Comparison of ENCODE assay signal across 8 mouse cellular contexts in the genomic region with DNA sequence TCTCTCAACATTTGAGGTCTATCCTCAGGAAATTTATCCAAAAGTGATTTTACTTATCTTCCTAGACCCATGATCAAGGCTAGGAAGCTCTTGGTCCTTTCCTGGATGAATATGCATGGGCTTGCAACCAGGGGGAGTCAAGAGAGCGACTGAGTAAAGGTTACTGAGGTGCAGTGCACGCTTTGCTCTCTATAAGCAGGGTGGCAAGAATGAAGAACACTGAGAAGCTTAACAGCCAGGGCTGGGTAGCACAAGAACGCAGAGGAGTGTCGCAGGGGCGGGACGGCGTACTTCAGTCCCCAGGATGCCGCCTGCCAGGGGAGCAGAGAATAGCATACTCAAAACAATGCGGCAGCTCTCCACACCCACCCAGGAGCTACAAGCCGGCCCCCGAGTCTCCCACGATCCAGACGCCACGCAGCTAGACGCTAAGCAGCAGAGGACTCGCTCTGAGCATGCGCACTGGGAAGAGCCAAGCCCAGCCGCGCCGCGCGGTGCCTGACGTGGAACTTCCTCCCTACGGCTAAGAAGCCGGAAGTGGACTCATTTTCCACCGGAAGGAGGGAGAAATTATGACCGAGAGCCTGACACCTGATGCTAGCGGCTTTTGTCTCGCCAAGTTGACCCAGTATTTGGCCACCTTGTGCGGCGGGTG. TPM values are rescaled to one million over a fixed set of nuclear protein-coding genes. Genes with fewer than 3 reads are reported as not detected.
A peak's percentile ranks its signal among the peaks of the same experiment; 100 is the strongest.
DNase-seq lines count a peak whose midpoint lies in the region; ATAC-seq and TF ChIP-seq lines count a peak whose summit lies in the region.

No protein-coding gene starts in this region.

- peak; percentile 41 for TF ChIP-seq CTCF in heart, postnatal 0 days (IDR thresholded peaks at IDR 0.05; ENCODE audit: low read depth)
- no peak for TF ChIP-seq CTCF in testis, adult 2 months (IDR thresholded peaks at IDR 0.05; ENCODE audit: control insufficient read depth, insufficient read depth, insufficient replicate concordance, low read depth, low read length)

- under 1% methylated on average over 31 of the region's 31 CpGs for WGBS in forebrain, embryonic 11.5 days
- under 1% methylated on average over 31 of the region's 31 CpGs for WGBS in heart, postnatal 0 days
- under 1% methylated on average over 31 of the region's 31 CpGs for WGBS in liver, embryonic 16.5 days (ENCODE audit: insufficient replicate concordance)
- under 1% methylated on average over 31 of the region's 31 CpGs for WGBS in neural tube, embryonic 13.5 days

- H3K4me2 ChIP-seq in forebrain, embryonic 11.5 days (ENCODE audit: low read depth, low read length, severe bottlenecking): peak overlapping the region; percentile 90
- H3K4me2 ChIP-seq in heart, postnatal 0 days (ENCODE audit: low read depth, low read length): peak overlapping the region; percentile 71
- peak overlapping the region; percentile 93 for H3K4me2 ChIP-seq in liver, embryonic 16.5 days (ENCODE audit: low read depth, low read length)
- H3K4me2 ChIP-seq in neural tube, embryonic 13.5 days: peak overlapping the region; percentile 87

- ATAC-seq in forebrain, embryonic 11.5 days (replicated peaks; ENCODE audit: low FRiP score): peak; percentile 97
- peak; percentile 95 for ATAC-seq in heart, postnatal 0 days (ENCODE audit: insufficient read depth, low read depth)
- ATAC-seq in liver, embryonic 16.5 days (ENCODE audit: low read depth): peak; percentile 95
- ATAC-seq in neural tube, embryonic 13.5 days (ENCODE audit: low read depth): peak; percentile 98

- H3K4me3 ChIP-seq in forebrain, embryonic 11.5 days (ENCODE audit: low read depth, low read length): peak overlapping the region; percentile 68
- peak overlapping the region; percentile 67 for H3K4me3 ChIP-seq in heart, postnatal 0 days (ENCODE audit: low read depth, low read length)
- peak overlapping the region; percentile 76 for H3K4me3 ChIP-seq in liver, embryonic 16.5 days (ENCODE audit: low read depth, low read length)
- H3K4me3 ChIP-seq in neural tube, embryonic 13.5 days: peak overlapping the region; percentile 70
- peak overlapping the region; percentile 95 for H3K4me3 ChIP-seq in testis, adult 2 months (ENCODE audit: control insufficient read depth, low read depth, low read length)

- no peaks in the 10 kb centered on the region; the same call in 1 of the 2 replicates for H3K36me3 ChIP-seq in forebrain, embryonic 11.5 days (ENCODE audit: control insufficient read depth, insufficient read depth, low read length)
- peaks cover 9% of the 10 kb centered on the region; the same call in 1 of the 2 replicates for H3K36me3 ChIP-seq in heart, postnatal 0 days (replicated peaks; ENCODE audit: control insufficient read depth, insufficient read depth, low read length)
- peaks cover 3% of the 10 kb centered on the region; the same call in 1 of the 2 replicates for H3K36me3 ChIP-seq in liver, embryonic 16.5 days (ENCODE audit: control insufficient read depth, insufficient read depth)
- peaks cover 27% of the 10 kb centered on the region for H3K36me3 ChIP-seq in neural tube, embryonic 13.5 days
- no peaks in the 10 kb centered on the region for H3K36me3 ChIP-seq in testis, adult 2 months (ENCODE audit: control insufficient read depth, insufficient read depth, low read length)

- TF ChIP-seq EP300 in heart, postnatal 0 days (IDR thresholded peaks at IDR 0.05; ENCODE audit: low read depth): no peak

- H3K9ac ChIP-seq in forebrain, embryonic 11.5 days (ENCODE audit: low read length): peak overlapping the region; percentile 86
- H3K9ac ChIP-seq in heart, postnatal 0 days (replicated peaks; ENCODE audit: low read depth, low read length): peak overlapping the region; percentile 57
- peak overlapping the region; percentile 83 for H3K9ac ChIP-seq in liver, embryonic 16.5 days (ENCODE audit: low read depth, low read length)
- H3K9ac ChIP-seq in neural tube, embryonic 13.5 days: peak overlapping the region; percentile 77

- DNase-seq in CD8-positive naive resting alpha-beta T cell, adult 2 months (ENCODE audit: low read depth in 2 of 2, low spot score in 2 of 2): peak; percentile 81 to 83
- DNase-seq in c-Kit-positive CD71-negative TER-119-negative erythroid progenitor cells, embryonic 14.5 days (ENCODE audit: low read depth): peak; percentile 76
- DNase-seq in forebrain, embryonic 11.5 days (ENCODE audit: low spot score): peak; percentile 97
- peak; percentile 94 for DNase-seq in heart, postnatal 0 days (ENCODE audit: low spot score)
- DNase-seq in kidney, postnatal 4 days: peak; percentile 90 to 93

- TF ChIP-seq POLR2A in testis, adult 2 months (IDR thresholded peaks at IDR 0.05; ENCODE audit: control insufficient read depth, low read depth, low read length): peak; percentile 91

- H3K9me3 ChIP-seq in forebrain, embryonic 11.5 days (ENCODE audit: control insufficient read depth, low read length): no peaks in the 10 kb centered on the region
- no peaks in the 10 kb centered on the region for H3K9me3 ChIP-seq in heart, postnatal 0 days (replicated peaks; ENCODE audit: control insufficient read depth, low read length)
- no peaks in the 10 kb centered on the region for H3K9me3 ChIP-seq in liver, embryonic 16.5 days (replicated peaks; ENCODE audit: control insufficient read depth, low read length)
- H3K9me3 ChIP-seq in neural tube, embryonic 13.5 days: no peaks in the 10 kb centered on the region

- no peaks in the 10 kb centered on the region for H3K27me3 ChIP-seq in forebrain, embryonic 11.5 days (ENCODE audit: control insufficient read depth, insufficient read depth, low read length)
- H3K27me3 ChIP-seq in heart, postnatal 0 days (ENCODE audit: control insufficient read depth, insufficient read depth, low read length): no peaks in the 10 kb centered on the region
- no peaks in the 10 kb centered on the region for H3K27me3 ChIP-seq in liver, embryonic 16.5 days (ENCODE audit: control insufficient read depth, insufficient read depth, low read depth, low read length)
- H3K27me3 ChIP-seq in neural tube, embryonic 13.5 days: no peaks in the 10 kb centered on the region
- H3K27me3 ChIP-seq in testis, adult 2 months (ENCODE audit: control insufficient read depth, insufficient read depth, low read length): no peaks in the 10 kb centered on the region

- peaks cover 7% of the 10 kb centered on the region for H3K4me1 ChIP-seq in forebrain, embryonic 11.5 days (replicated peaks; ENCODE audit: control insufficient read depth, insufficient read depth, low read length)
- peaks cover 15% of the 10 kb centered on the region for H3K4me1 ChIP-seq in heart, postnatal 0 days (ENCODE audit: control insufficient read depth, insufficient read depth)
- peaks cover 14% of the 10 kb centered on the region for H3K4me1 ChIP-seq in liver, embryonic 16.5 days (ENCODE audit: control insufficient read depth, low read depth, low read length)
- peaks cover 24% of the 10 kb centered on the region for H3K4me1 ChIP-seq in neural tube, embryonic 13.5 days (replicated peaks)
- H3K4me1 ChIP-seq in testis, adult 2 months (ENCODE audit: control insufficient read depth, insufficient read depth, low read length): no peaks in the 10 kb centered on the region; the same call in 1 of the 2 replicates

- peak overlapping the region; percentile 90 for H3K27ac ChIP-seq in forebrain, embryonic 11.5 days (ENCODE audit: low read depth, low read length)
- H3K27ac ChIP-seq in heart, postnatal 0 days (ENCODE audit: low read depth): peak overlapping the region; percentile 94
- H3K27ac ChIP-seq in liver, embryonic 16.5 days (ENCODE audit: low read length): peak overlapping the region; percentile 86
- H3K27ac ChIP-seq in neural tube, embryonic 13.5 days (replicated peaks): peak overlapping the region; percentile 95
- peak overlapping the region; percentile 87 for H3K27ac ChIP-seq in testis, adult 2 months (ENCODE audit: control insufficient read depth, insufficient read depth, low read depth, low read length)

RNA-seq across cellular contexts. Expression of a gene that starts 25.1 kb away (rescaled TPM):
- not detected in 2 replicates for polyA plus RNA-seq in forebrain, embryonic 11.5 days (2014; fragmentation: Nextera tagmentation; extraction: Ambion mirVana)
- not detected in 2 replicates for total RNA-seq in heart, postnatal 0 days (2014; rRNA removed; ENCODE audit: low replicate concordance)
- not detected in 2 replicates for polyA plus RNA-seq in heart, postnatal 0 days (2015; fragmentation: Nextera tagmentation; extraction: Ambion mirVana)
- not detected in 2 replicates for polyA plus RNA-seq in liver, embryonic 16.5 days (2015; fragmentation: Nextera tagmentation; extraction: Ambion mirVana)
- polyA plus RNA-seq in neural tube, embryonic 13.5 days (2015; fragmentation: Nextera tagmentation; extraction: Ambion mirVana): not detected in 2 replicates
- polyA plus RNA-seq in testis, adult 2 months (2012; rRNA removed): 0.77 and 13.1 TPM in 2 replicates

RNA-seq across cellular contexts. Expression of a gene that starts 29.4 kb away (rescaled TPM):
- polyA plus RNA-seq in forebrain, embryonic 11.5 days (2014; fragmentation: Nextera tagmentation; extraction: Ambion mirVana): 26.1 and 27.3 TPM in 2 replicates
- 0.43 TPM in 1 of 2 replicates, not detected in the other for total RNA-seq in heart, postnatal 0 days (2014; rRNA removed; ENCODE audit: low replicate concordance)
- 0.40 TPM in 2 replicates for polyA plus RNA-seq in heart, postnatal 0 days (2015; fragmentation: Nextera tagmentation; extraction: Ambion mirVana)
- polyA plus RNA-seq in liver, embryonic 16.5 days (2015; fragmentation: Nextera tagmentation; extraction: Ambion mirVana): 0.07 TPM in 1 of 2 replicates, not detected in the other
- polyA plus RNA-seq in neural tube, embryonic 13.5 days (2015; fragmentation: Nextera tagmentation; extraction: Ambion mirVana): 127 and 131 TPM in 2 replicates
- polyA plus RNA-seq in testis, adult 2 months (2012; rRNA removed): 0.22 and 0.40 TPM in 2 replicates

RNA-seq across cellular contexts. Expression of a gene that starts 43.6 kb away (rescaled TPM):
- polyA plus RNA-seq in forebrain, embryonic 11.5 days (2014; fragmentation: Nextera tagmentation; extraction: Ambion mirVana): 0.15 and 0.25 TPM in 2 replicates
- total RNA-seq in heart, postnatal 0 days (2014; rRNA removed; ENCODE audit: low replicate concordance): 83.2 and 93.7 TPM in 2 replicates
- 95.1 and 99.0 TPM in 2 replicates for polyA plus RNA-seq in heart, postnatal 0 days (2015; fragmentation: Nextera tagmentation; extraction: Ambion mirVana)
- polyA plus RNA-seq in liver, embryonic 16.5 days (2015; fragmentation: Nextera tagmentation; extraction: Ambion mirVana): 0.21 and 0.59 TPM in 2 replicates
- polyA plus RNA-seq in neural tube, embryonic 13.5 days (2015; fragmentation: Nextera tagmentation; extraction: Ambion mirVana): 0.10 and 0.29 TPM in 2 replicates
- 0.16 and 0.43 TPM in 2 replicates for polyA plus RNA-seq in testis, adult 2 months (2012; rRNA removed)

RNA-seq across cellular contexts. Expression of a gene that starts 47.9 kb away (rescaled TPM):
- polyA plus RNA-seq in forebrain, embryonic 11.5 days (2014; fragmentation: Nextera tagmentation; extraction: Ambion mirVana): 5.3 and 7.1 TPM in 2 replicates
- total RNA-seq in heart, postnatal 0 days (2014; rRNA removed; ENCODE audit: low replicate concordance): 3.3 and 6.6 TPM in 2 replicates
- 3.1 and 3.3 TPM in 2 replicates for polyA plus RNA-seq in heart, postnatal 0 days (2015; fragmentation: Nextera tagmentation; extraction: Ambion mirVana)
- 1.5 and 2.4 TPM in 2 replicates for polyA plus RNA-seq in liver, embryonic 16.5 days (2015; fragmentation: Nextera tagmentation; extraction: Ambion mirVana)
- polyA plus RNA-seq in neural tube, embryonic 13.5 days (2015; fragmentation: Nextera tagmentation; extraction: Ambion mirVana): 7.1 and 8.0 TPM in 2 replicates
- polyA plus RNA-seq in testis, adult 2 months (2012; rRNA removed): 22.9 and 27.4 TPM in 2 replicates

Comparison
In these comparisons a context has a peak if more than half of its experiments do, and no peak if none do; other contexts are left out.
1. Peak in every context shown above with its lines: DNase-seq, ATAC-seq, H3K4me3 ChIP-seq and H3K27ac ChIP-seq.
2. RNA of a gene that starts 29.4 kb away (polyA plus RNA-seq): 127 to 131 TPM in neural tube, embryonic 13.5 days and 26.1 to 27.3 TPM in forebrain, embryonic 11.5 days; 0.40 TPM in heart, postnatal 0 days, 0.22 to 0.40 TPM in testis, adult 2 months and 0.07 TPM in liver, embryonic 16.5 days; every median in the first group is over 10 times any median in the second.
3. RNA of a gene that starts 43.6 kb away (polyA plus RNA-seq): 95.1 to 99.0 TPM in heart, postnatal 0 days; 0.21 to 0.59 TPM in liver, embryonic 16.5 days, 0.16 to 0.43 TPM in testis, adult 2 months, 0.10 to 0.29 TPM in neural tube, embryonic 13.5 days and 0.15 to 0.25 TPM in forebrain, embryonic 11.5 days; every median in the first group is over 10 times any median in the second.